ENCODE assay signal across 8 mouse cellular contexts in the genomic region with DNA sequence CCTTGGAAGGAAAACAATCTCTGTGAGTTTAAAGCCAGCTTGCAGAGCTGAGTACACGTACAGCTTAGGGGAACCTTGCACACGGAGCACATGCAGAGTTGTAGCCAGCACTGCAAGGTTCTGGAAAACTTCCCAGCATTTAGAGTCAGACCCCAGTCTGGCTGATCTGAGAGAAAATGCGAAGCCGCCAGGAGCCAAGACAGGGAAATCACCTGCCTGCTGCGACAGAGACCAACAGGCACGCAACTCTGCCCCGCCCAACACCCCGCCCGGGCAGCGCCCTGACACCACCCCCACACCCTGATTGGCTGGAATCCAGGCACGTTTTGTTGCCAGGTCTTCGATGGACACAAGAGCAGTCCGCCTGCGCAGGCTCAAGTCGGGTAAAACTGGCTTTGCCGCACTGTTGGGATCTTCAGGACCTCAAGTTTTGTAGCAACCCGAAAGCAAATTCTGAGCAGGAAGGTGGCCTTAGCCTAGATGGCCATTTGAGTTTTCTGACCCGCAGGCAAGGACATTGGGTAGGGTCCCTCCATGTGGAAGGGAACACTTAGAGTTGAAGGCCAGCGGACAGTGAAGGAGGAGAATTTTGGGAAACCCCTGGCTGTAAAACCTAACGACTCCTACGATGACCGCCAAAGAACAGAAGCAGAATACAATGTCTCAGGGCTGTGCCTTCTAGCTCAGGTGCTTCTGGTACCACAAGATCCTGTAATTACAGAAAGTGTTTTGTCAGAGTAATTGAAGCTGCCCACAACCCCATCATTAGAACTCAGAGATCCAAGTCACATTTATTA. TPM values are rescaled to one million over a fixed set of nuclear protein-coding genes. Genes with fewer than 3 reads are reported as not detected.
DNase-seq lines count a peak whose midpoint lies in the region; ATAC-seq lines count a peak whose summit lies in the region.

No protein-coding gene starts in this region.

- peak overlapping the region; percentile 62 for H3K4me2 ChIP-seq in embryonic facial prominence, embryonic 11.5 days (ENCODE audit: low read depth, low read length)
- peak overlapping the region; percentile 95 for H3K4me2 ChIP-seq in intestine, embryonic 16.5 days (ENCODE audit: low read depth, low read length)

- peak; percentile 90 for ATAC-seq in embryonic facial prominence, embryonic 11.5 days (replicated peaks; ENCODE audit: insufficient number of reproducible peaks, low FRiP score, low TSS enrichment, low read depth)
- peak; percentile 89 for ATAC-seq in granulocyte monocyte progenitor cell, adult 5-6 weeks (replicated peaks; ENCODE audit: poor library complexity, severe bottlenecking)
- ATAC-seq in intestine, embryonic 16.5 days: peak; percentile 91

- intact Hi-C loops in left cerebral cortex, postnatal 4 days (cut with DNase I): loop anchor here (5.0 kb wide), 1 partner anchor 146 kb away; no protein-coding TSS in a partner anchor

- 0 out of 2 replicates have a peak overlapping the region, but pooled peaks have one; percentile 5 for H3K9ac ChIP-seq in embryonic facial prominence, embryonic 11.5 days (replicated peaks; ENCODE audit: low read length)
- peak overlapping the region; percentile 54 for H3K9ac ChIP-seq in intestine, embryonic 16.5 days (ENCODE audit: low read depth, low read length)

- peak overlapping the region; percentile 24 for H3K4me3 ChIP-seq in embryonic facial prominence, embryonic 11.5 days (ENCODE audit: low read depth, low read length)
- H3K4me3 ChIP-seq in intestine, embryonic 16.5 days (ENCODE audit: low read length): peak overlapping the region; percentile 43
- H3K4me3 ChIP-seq in midbrain, embryonic 10.5 days: peak overlapping the region; percentile 52

- under 1% methylated on average over 22 of the region's 22 CpGs for WGBS in embryonic facial prominence, embryonic 11.5 days
- 1% methylated on average over 22 of the region's 22 CpGs for WGBS in intestine, embryonic 16.5 days
- WGBS in midbrain, embryonic 10.5 days: under 1% methylated on average over 22 of the region's 22 CpGs

- H3K27ac ChIP-seq in embryonic facial prominence, embryonic 11.5 days (replicated peaks; ENCODE audit: low read depth, low read length): no peak overlapping the region
- peak overlapping the region; percentile 67 for H3K27ac ChIP-seq in intestine, embryonic 16.5 days (ENCODE audit: low read length)
- peak overlapping the region; percentile 73 for H3K27ac ChIP-seq in midbrain, embryonic 10.5 days (replicated peaks)

- H3K4me1 ChIP-seq in embryonic facial prominence, embryonic 11.5 days (ENCODE audit: control insufficient read depth, insufficient read depth, low read length): no peaks in the 10 kb centered on the region
- peaks cover 15% of the 10 kb centered on the region for H3K4me1 ChIP-seq in intestine, embryonic 16.5 days (ENCODE audit: control insufficient read depth, insufficient read depth, low read length)
- H3K4me1 ChIP-seq in midbrain, embryonic 10.5 days: peaks cover 18% of the 10 kb centered on the region

- no peaks in the 10 kb centered on the region for H3K27me3 ChIP-seq in embryonic facial prominence, embryonic 11.5 days (ENCODE audit: control insufficient read depth, insufficient read depth, low read length)
- H3K27me3 ChIP-seq in intestine, embryonic 16.5 days (replicated peaks; ENCODE audit: control insufficient read depth, insufficient read depth, low read length): no peaks in the 10 kb centered on the region
- H3K27me3 ChIP-seq in midbrain, embryonic 10.5 days (ENCODE audit: low read depth, poor library complexity, severe bottlenecking): peaks cover 31% of the 10 kb centered on the region

- peak; percentile 90 for DNase-seq in adrenal gland, postnatal 25 days
- peak; percentile 89 for DNase-seq in embryonic facial prominence, embryonic 11.5 days (ENCODE audit: low spot score)
- peak; percentile 89 for DNase-seq in left cerebral cortex, postnatal 4 days
- DNase-seq in midbrain, embryonic 10.5 days (ENCODE audit: low spot score): peak; percentile 82
- peak; percentile 65 for DNase-seq in right cerebral cortex, postnatal 4 days
- peak; percentile 88 for DNase-seq in yolk sac, embryonic 10.5 days (ENCODE audit: low spot score)

- no peaks in the 10 kb centered on the region for H3K36me3 ChIP-seq in embryonic facial prominence, embryonic 11.5 days (replicated peaks; ENCODE audit: control insufficient read depth, insufficient read depth, low read depth, low read length)
- no peaks in the 10 kb centered on the region for H3K36me3 ChIP-seq in intestine, embryonic 16.5 days (ENCODE audit: control insufficient read depth, insufficient read depth, low read length)
- no peaks in the 10 kb centered on the region for H3K36me3 ChIP-seq in midbrain, embryonic 10.5 days

- no peaks in the 10 kb centered on the region for H3K9me3 ChIP-seq in embryonic facial prominence, embryonic 11.5 days (replicated peaks; ENCODE audit: control insufficient read depth, low read length)
- no peaks in the 10 kb centered on the region for H3K9me3 ChIP-seq in intestine, embryonic 16.5 days (ENCODE audit: control insufficient read depth, low read length)
- no peaks in the 10 kb centered on the region for H3K9me3 ChIP-seq in midbrain, embryonic 10.5 days (replicated peaks)

RNA-seq across cellular contexts. Expression of gene Esr2, which starts 19.1 kb away (rescaled TPM):
- total RNA-seq in adrenal gland, postnatal 25 days (2021): not detected in 2 replicates
- 0.47 and 0.62 TPM in 2 replicates for polyA plus RNA-seq in embryonic facial prominence, embryonic 11.5 days (2014; fragmentation: Nextera tagmentation; extraction: Ambion mirVana)
- total RNA-seq in granulocyte monocyte progenitor cell, adult 5-6 weeks (2014; fragmentation: Nextera tagmentation): not detected in 2 replicates
- total RNA-seq in granulocyte monocyte progenitor cell, adult 5-6 weeks (2017): not detected in 2 replicates
- 0.04 and 0.05 TPM in 2 replicates for polyA plus RNA-seq in intestine, embryonic 16.5 days (2015; fragmentation: Nextera tagmentation; extraction: Ambion mirVana)
- total RNA-seq in left cerebral cortex, postnatal 4 days (2021): under 1 TPM; 0.26 to 0.52 TPM
- 0.06 and 0.07 TPM in 2 replicates for polyA plus RNA-seq in midbrain, embryonic 10.5 days (2016; fragmentation: Nextera tagmentation; extraction: Ambion mirVana)

RNA-seq across cellular contexts. Expression of gene Tex21, which starts 50.4 kb away (rescaled TPM):
- not detected in 2 replicates for total RNA-seq in adrenal gland, postnatal 25 days (2021)
- not detected in 2 replicates for polyA plus RNA-seq in embryonic facial prominence, embryonic 11.5 days (2014; fragmentation: Nextera tagmentation; extraction: Ambion mirVana)
- total RNA-seq in granulocyte monocyte progenitor cell, adult 5-6 weeks (2014; fragmentation: Nextera tagmentation): not detected in 2 replicates
- not detected in 2 replicates for total RNA-seq in granulocyte monocyte progenitor cell, adult 5-6 weeks (2017)
- polyA plus RNA-seq in intestine, embryonic 16.5 days (2015; fragmentation: Nextera tagmentation; extraction: Ambion mirVana): 0.06 TPM in 1 of 2 replicates, not detected in the other
- not detected for total RNA-seq in left cerebral cortex, postnatal 4 days (2021)
- not detected in 2 replicates for polyA plus RNA-seq in midbrain, embryonic 10.5 days (2016; fragmentation: Nextera tagmentation; extraction: Ambion mirVana)

RNA-seq across cellular contexts. Expression of gene Mthfd1, which starts 59.0 kb away (rescaled TPM):
- total RNA-seq in adrenal gland, postnatal 25 days (2021): 54.7 and 64.6 TPM in 2 replicates
- polyA plus RNA-seq in embryonic facial prominence, embryonic 11.5 days (2014; fragmentation: Nextera tagmentation; extraction: Ambion mirVana): 85.5 and 85.8 TPM in 2 replicates
- total RNA-seq in granulocyte monocyte progenitor cell, adult 5-6 weeks (2014; fragmentation: Nextera tagmentation): 47.7 and 79.3 TPM in 2 replicates
- 106 and 111 TPM in 2 replicates for total RNA-seq in granulocyte monocyte progenitor cell, adult 5-6 weeks (2017)
- polyA plus RNA-seq in intestine, embryonic 16.5 days (2015; fragmentation: Nextera tagmentation; extraction: Ambion mirVana): 93.6 and 98.8 TPM in 2 replicates
- 10 to 100 TPM; 34.4 to 37.2 TPM for total RNA-seq in left cerebral cortex, postnatal 4 days (2021)
- 82.4 and 91.8 TPM in 2 replicates for polyA plus RNA-seq in midbrain, embryonic 10.5 days (2016; fragmentation: Nextera tagmentation; extraction: Ambion mirVana)
